Mouse (Mus musculus) small intestine, adult 2 months (tissue): Measurements from ENCODE around the gene Coq8b. TPM values are rescaled to one million over a fixed set of nuclear protein-coding genes. Genes with fewer than 3 reads are reported as not detected.

Experiments used
- H3K27ac ChIP-seq: fragments of 200-500 bp; 2 replicates; pipeline ENCODE4 v1.5.1; 2012; ENCODE audit warnings: low read depth, low read length, control low read depth, inconsistent platforms; ENCODE audit not compliant: insufficient read depth
- H3K27me3 ChIP-seq: fragments of 200-500 bp; 2 replicates; pipeline ENCODE4 v1.6.1; 2012; ENCODE audit warnings: mild to moderate bottlenecking, moderate library complexity, low read length, inconsistent platforms; ENCODE audit not compliant: control insufficient read depth, insufficient read depth
- H3K36me3 ChIP-seq: fragments of 200-500 bp; 2 replicates; pipeline ENCODE4 v1.6.1; 2012; ENCODE audit warnings: mild to moderate bottlenecking, low read length, control low read depth, inconsistent platforms; ENCODE audit not compliant: control insufficient read depth, insufficient read depth
- H3K4me1 ChIP-seq: fragments of 200-500 bp; 2 replicates; pipeline ENCODE4 v1.6.1; 2012; ENCODE audit warnings: low read length, inconsistent platforms, mixed read lengths; ENCODE audit not compliant: control insufficient read depth, insufficient read depth, insufficient read length
- H3K4me3 ChIP-seq: fragments of 200-500 bp; 2 replicates; pipeline ENCODE4 v1.5.1; 2012; ENCODE audit warnings: low read depth, mild to moderate bottlenecking, control low read depth, inconsistent platforms, low read length, moderate library complexity
- CTCF ChIP-seq: fragments of 200-500 bp; IDR thresholded peaks from 2 replicates; pipeline ENCODE4 v1.5.1; 2012; ENCODE audit warnings: low read depth, mild to moderate bottlenecking, control low read depth, inconsistent platforms, low read length, moderate library complexity, mixed read lengths; ENCODE audit not compliant: insufficient replicate concordance, insufficient read length; ENCODE audit errors: extremely low read depth
- POLR2A ChIP-seq: fragments of 200-500 bp; IDR thresholded peaks from 2 replicates; pipeline ENCODE4 v1.6.1; 2012; ENCODE audit warnings: low read depth, mild to moderate bottlenecking, control low read depth, inconsistent platforms, low read length, moderate library complexity
- WGBS: fragments of 180-500 bp; shearing (Covaris S2); methylation state at CpG from one replicate; pipeline ENCODE4 v1.1.7; 2018; 5-methylcytosine and 5-hydroxymethylcytosine counted together
- polyA plus RNA-seq: library from polyadenylated mRNA; depleted of rRNA; stranded (reverse); fragments of >200 nt; gene quantifications from 2 replicates; pipeline ENCODE4 v1.2.3, GENCODE M21; 2012

Gene Coq8b
- polyA plus RNA-seq, 1 experiment: 60.7 TPM

DNA sequence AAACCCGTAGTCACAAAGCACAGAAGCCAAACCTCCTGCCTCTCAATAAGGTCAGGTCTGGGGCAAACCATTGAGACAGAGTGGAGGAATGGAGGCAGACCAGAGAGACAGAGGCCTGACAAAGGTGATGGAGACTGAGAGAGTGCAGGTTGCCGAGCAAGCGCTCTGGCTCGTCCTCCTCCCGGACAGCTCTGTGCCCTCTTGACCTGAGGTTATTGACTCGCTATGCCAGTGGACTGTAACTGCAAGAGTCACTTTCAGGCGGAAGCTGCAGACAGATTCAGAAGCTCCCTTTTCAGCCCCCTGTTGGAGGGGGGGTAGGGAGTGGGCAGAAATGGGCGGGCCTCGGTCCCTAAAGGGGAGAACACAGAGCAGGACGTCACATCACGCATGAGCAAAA is 12.9 kb upstream of the Coq8b start:
- peaks cover 34% of the 10 kb centered on the region for H3K4me1 ChIP-seq
- peaks cover 35% of the 10 kb centered on the region for H3K36me3 ChIP-seq
- TF ChIP-seq POLR2A (no peak), CTCF (no peak)
- H3K27me3 ChIP-seq: no peaks in the 10 kb centered on the region
- 79% methylated on average over 11 of the region's 11 CpGs for WGBS
- no peak overlapping the region for H3K4me3 ChIP-seq
- H3K27ac ChIP-seq: no peak overlapping the region

DNA sequence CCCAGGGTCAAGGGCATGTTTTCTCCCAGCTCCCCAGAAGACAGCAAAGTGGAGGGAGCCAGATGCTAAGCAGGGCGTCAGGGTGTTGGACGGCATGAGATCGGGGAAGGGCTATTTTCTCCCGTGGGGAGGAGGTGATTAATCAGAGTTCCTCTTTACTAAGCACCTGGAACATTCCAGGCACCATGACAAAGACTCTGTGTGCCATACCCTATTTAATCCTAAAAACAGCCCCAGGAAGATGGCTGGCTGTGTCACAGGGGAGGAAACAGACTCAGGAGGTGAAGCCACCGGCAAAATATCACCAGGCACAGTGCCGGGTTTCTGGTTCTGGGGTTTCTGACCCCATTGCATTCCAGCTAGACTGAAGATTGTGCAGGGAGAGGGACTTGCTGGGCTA is 10.9 kb upstream of the Coq8b start:
- Histone ChIP-seq H3K27ac (peak overlapping the region; percentile 53), H3K36me3 (peaks cover 23% of the 10 kb centered on the region), H3K4me1 (peaks cover 40% of the 10 kb centered on the region), H3K27me3 (no peaks in the 10 kb centered on the region), H3K4me3 (no peak overlapping the region)
- 57% methylated on average over 6 of the region's 6 CpGs for WGBS
- no peak for TF ChIP-seq CTCF
- no peak for TF ChIP-seq POLR2A

DNA sequence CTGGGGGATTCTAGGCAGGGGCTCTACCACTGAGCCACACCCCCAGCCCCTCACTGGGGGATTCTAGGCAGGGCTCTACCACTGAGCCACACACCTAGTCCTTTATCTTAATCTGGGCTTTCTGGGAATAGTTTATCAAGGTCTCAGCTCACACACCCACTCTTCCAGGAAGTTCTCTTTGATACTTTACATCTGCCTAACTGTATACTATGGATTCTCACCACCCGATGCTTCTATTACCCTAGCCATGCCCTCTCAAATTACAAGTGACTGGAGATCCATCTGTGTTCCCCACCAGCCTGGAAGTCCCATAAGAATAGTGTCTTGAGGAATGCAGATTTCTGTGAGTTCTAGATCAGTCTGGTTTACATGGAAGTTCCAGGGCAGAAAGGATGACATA is 10.3 kb upstream of the Coq8b start:
- WGBS: 26% methylated on average over 1 of the region's 1 CpGs
- Histone ChIP-seq H3K36me3 (peaks cover 19% of the 10 kb centered on the region), H3K4me1 (peaks cover 40% of the 10 kb centered on the region), H3K27ac (peak overlapping the region; percentile 60), H3K4me3 (no peak overlapping the region), H3K27me3 (no peaks in the 10 kb centered on the region)
- TF ChIP-seq POLR2A: no peak
- no peak for TF ChIP-seq CTCF

DNA sequence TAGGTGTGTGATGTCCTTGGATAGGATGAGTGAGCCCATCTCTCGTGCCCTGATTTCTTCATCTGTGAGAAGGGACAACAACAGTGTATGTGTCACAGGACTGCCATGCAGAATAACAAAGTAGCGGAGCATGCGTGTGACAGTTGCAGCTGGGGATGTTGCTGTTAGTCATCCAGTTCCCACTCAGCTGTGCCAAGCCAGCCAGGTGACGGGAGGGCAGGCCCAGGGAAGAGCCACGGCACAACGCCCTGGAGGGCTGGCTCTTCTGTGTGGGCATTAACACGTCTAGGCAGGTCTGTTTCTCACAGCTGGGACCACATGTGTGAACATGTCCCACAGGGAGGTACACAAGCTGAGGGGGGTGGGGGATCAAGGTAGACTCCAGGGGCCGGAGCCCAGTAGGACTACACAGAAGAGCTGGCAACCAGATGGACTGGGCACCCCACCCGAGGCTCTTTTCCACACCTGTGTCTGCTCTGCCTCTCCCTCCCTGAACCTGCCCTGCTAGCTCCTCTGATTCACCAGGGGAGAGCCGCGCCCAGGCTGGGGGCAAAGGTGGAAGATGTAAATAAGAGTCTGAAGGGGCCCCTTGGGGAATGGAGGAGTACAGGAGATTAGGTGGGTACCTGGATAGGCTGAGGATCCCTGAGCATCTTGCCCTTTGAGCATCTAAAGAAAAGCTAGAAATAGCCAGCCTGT is 7.8 kb upstream of the Coq8b start:
- Histone ChIP-seq H3K27me3 (no peaks in the 10 kb centered on the region), H3K27ac (peak overlapping the region; percentile 92), H3K4me3 (peak overlapping the region; percentile 79), H3K4me1 (peaks cover 38% of the 10 kb centered on the region), H3K36me3 (peaks cover 2% of the 10 kb centered on the region)
- TF ChIP-seq CTCF (no peak), POLR2A (no peak)
- WGBS: 19% methylated on average over 11 of the region's 11 CpGs

DNA sequence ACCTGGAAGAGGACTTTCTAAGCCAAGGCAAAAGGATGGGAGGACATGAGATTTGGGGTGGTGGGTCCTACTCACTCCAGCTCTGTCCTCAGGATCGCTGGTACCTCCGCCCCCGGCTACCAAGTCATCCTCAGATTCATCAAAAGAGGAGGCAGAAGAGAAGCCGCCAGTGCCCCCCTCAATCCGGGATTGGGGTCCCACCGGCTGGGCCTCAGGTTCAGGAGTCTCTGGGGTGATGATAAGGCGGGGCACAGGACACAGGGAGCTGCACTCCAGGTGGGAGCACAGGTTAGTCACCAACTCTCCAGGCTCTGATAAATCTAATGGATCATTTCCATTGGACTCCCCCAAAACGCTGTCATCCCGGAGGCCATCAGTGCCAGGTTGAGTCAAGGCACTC is 5.5 kb upstream of the Coq8b start:
- peak overlapping the region; percentile 92 for H3K27ac ChIP-seq
- H3K36me3 ChIP-seq: no peaks in the 10 kb centered on the region
- H3K27me3 ChIP-seq: no peaks in the 10 kb centered on the region
- H3K4me3 ChIP-seq: peak overlapping the region; percentile 79
- no peak for TF ChIP-seq CTCF
- TF ChIP-seq POLR2A: no peak
- WGBS: 16% methylated on average over 9 of the region's 9 CpGs
- H3K4me1 ChIP-seq: peaks cover 32% of the 10 kb centered on the region

DNA sequence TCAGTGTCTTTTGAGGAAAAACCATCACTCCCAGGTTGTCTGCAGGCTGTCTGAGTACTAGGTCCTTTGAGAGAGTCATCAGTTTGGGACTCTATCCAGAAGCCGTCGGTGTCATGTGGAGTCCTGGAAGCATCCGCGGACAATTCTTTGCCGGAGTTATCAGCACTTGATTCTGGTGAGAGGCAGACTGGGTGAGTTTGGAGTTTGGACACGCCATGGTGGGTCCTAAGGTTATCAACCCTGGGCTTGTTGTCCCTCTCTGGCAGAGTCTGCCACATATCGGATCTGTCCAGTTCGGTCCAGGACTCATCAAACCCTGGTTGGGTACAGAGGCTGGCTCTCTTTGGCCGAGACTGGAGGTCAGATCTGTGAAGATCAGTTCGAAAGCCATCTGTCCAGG is 5.1 kb upstream of the Coq8b start:
- Histone ChIP-seq H3K36me3 (no peaks in the 10 kb centered on the region), H3K4me3 (peak overlapping the region; percentile 79), H3K27me3 (no peaks in the 10 kb centered on the region), H3K27ac (peak overlapping the region; percentile 92), H3K4me1 (peaks cover 32% of the 10 kb centered on the region)
- no peak for TF ChIP-seq POLR2A
- peak; percentile 11; the same call in 1 of the 2 replicates for TF ChIP-seq CTCF
- WGBS: 3% methylated on average over 10 of the region's 10 CpGs

DNA sequence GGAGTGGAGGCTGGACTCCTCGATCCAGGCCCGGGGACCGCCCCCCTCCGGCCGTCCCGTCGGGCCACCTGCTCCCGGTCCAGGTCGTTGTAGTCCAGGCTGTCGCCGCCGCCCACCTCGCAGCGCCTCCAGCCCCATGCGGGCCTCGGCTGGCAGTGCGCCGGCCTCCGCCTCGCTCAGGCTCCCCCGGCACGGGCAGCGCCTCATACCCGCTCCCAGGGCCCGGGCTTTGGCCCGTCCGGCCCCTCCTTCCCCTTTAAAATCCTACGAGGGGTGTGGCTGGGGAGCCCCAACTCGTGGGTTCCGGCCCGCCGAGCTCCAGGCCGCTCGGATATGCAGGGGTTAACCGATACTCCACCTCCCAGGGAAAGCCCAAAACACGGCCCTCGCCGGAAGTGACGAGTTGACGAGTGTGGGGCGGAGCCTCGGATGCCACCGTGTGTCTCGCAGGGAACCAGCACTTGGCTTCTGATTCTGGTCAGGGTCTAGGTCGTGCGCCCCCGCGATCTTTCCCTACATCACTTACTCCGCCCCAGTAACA is 4.5 kb upstream of the Coq8b start, which contains the start of gene Itpkc:
Itpkc (minus strand) TSS at position 381 of the 541 bp plus-strand sequence.
- WGBS: under 1% methylated on average over 49 of the region's 49 CpGs
- H3K36me3 ChIP-seq: no peaks in the 10 kb centered on the region
- peak within 1 kb of the TSS; percentile 79 for H3K4me3 ChIP-seq
- H3K27me3 ChIP-seq: no peaks in the 10 kb centered on the region
- peaks cover 27% of the 10 kb centered on the region for H3K4me1 ChIP-seq
- H3K27ac ChIP-seq: peak within 1 kb of the TSS; percentile 92
- TF ChIP-seq CTCF (no peak), POLR2A (peak; percentile 62)
